In genomic region chr19:3651220-3651619, GRCm38 (mm10) we compare ENCODE assay signal across 12 mouse cellular contexts. TPM values are rescaled to one million over a fixed set of nuclear protein-coding genes. Genes with fewer than 3 reads are reported as not detected.
DNase-seq lines count a peak whose midpoint lies in the region; ATAC-seq and TF ChIP-seq lines count a peak whose summit lies in the region.
"Had no signal": no experiment of that assay in that cellular context is flagged by ENCODE, and none has a peak within 500 bp of the region (broad histone marks: within the 10 kb centered on the region; RNA-seq: fewer than 3 reads in every experiment).

No protein-coding gene starts in this region.

- no peak overlapping the region for H3K4me2 ChIP-seq in hindbrain, embryonic 14.5 days (replicated peaks)
- no peak overlapping the region for H3K4me2 ChIP-seq in forebrain, embryonic 14.5 days (ENCODE audit: low read length)
- H3K4me2 ChIP-seq: hindbrain, embryonic 12.5 days had no signal

- DNase-seq in left cerebral cortex, adult 2 months (ENCODE audit: extremely low spot score in 1 of 2, low spot score in 2 of 2) = no peak
- DNase-seq in left cerebral cortex, postnatal 10 days (ENCODE audit: extremely low spot score in 1 of 2, low spot score in 2 of 2) = no peak
- peak; percentile 34 for DNase-seq in thymus, postnatal 25 days
- DNase-seq in thymus, postnatal 10 days (ENCODE audit: low spot score in 2 of 2) = no peak
- no peak for DNase-seq in hindbrain, embryonic 14.5 days (ENCODE audit: low spot score)
- DNase-seq in forebrain, embryonic 14.5 days (ENCODE audit: low spot score) = no peak
- DNase-seq: left cerebral cortex, postnatal 4 days; lung, postnatal 14 days; right cerebral cortex, postnatal 4 days had no signal

- peak; percentile 36 for TF ChIP-seq CTCF in left cerebral cortex, adult 2 months (IDR thresholded peaks at IDR 0.05)
- peak; percentile 47 for TF ChIP-seq CTCF in bone marrow, adult 2 months (IDR thresholded peaks at IDR 0.05; ENCODE audit: control insufficient read depth, insufficient read depth, low read length)

- TF ChIP-seq POLR2A in bone marrow, adult 2 months (IDR thresholded peaks at IDR 0.05; ENCODE audit: borderline replicate concordance, control insufficient read depth, low read depth, low read length) = no peak

- no peaks in the 10 kb centered on the region for H3K27me3 ChIP-seq in hindbrain, embryonic 14.5 days (ENCODE audit: control insufficient read depth, insufficient read depth, low read length)
- no peaks in the 10 kb centered on the region for H3K27me3 ChIP-seq in forebrain, embryonic 14.5 days (replicated peaks; ENCODE audit: control insufficient read depth, insufficient read depth, low read length)
- H3K27me3 ChIP-seq: hindbrain, embryonic 12.5 days had no signal

- ATAC-seq in hindbrain, embryonic 14.5 days (ENCODE audit: low FRiP score) = no peak
- ATAC-seq in forebrain, embryonic 14.5 days = no peak

- 95% methylated on average over 3 of the region's 3 CpGs for WGBS in bone marrow, adult 2 months
- 98% methylated on average over 3 of the region's 3 CpGs for WGBS in hindbrain, embryonic 14.5 days
- 99% methylated on average over 3 of the region's 3 CpGs for WGBS in forebrain, embryonic 14.5 days

- intact Hi-C loops in left cerebral cortex, adult 2 months (cut with DNase I) = no loop called here
- intact Hi-C loops in left cerebral cortex, postnatal 10 days (cut with DNase I) = no loop called here

- H3K9me3 ChIP-seq in hindbrain, embryonic 14.5 days (ENCODE audit: control insufficient read depth, low read length) = no peaks in the 10 kb centered on the region
- H3K9me3 ChIP-seq in forebrain, embryonic 14.5 days (replicated peaks; ENCODE audit: control insufficient read depth, low read length) = no peaks in the 10 kb centered on the region; the same call in 1 of the 2 replicates

- H3K27ac ChIP-seq in left cerebral cortex, adult 2 months = no peak overlapping the region
- no peak overlapping the region for H3K27ac ChIP-seq in bone marrow, adult 2 months (ENCODE audit: control insufficient read depth, insufficient read depth, low read depth, low read length, poor library complexity)
- H3K27ac ChIP-seq in hindbrain, embryonic 14.5 days = no peak overlapping the region
- no peak overlapping the region for H3K27ac ChIP-seq in forebrain, embryonic 14.5 days (ENCODE audit: low read depth, low read length)
- H3K27ac ChIP-seq: heart, embryonic 10.5 days; hindbrain, embryonic 12.5 days had no signal

- H3K9ac ChIP-seq in hindbrain, embryonic 14.5 days = no peak overlapping the region
- H3K9ac ChIP-seq in forebrain, embryonic 14.5 days (ENCODE audit: low read length) = no peak overlapping the region
- H3K9ac ChIP-seq: hindbrain, embryonic 12.5 days had no signal

- H3K4me1 ChIP-seq in bone marrow, adult 2 months (ENCODE audit: control insufficient read depth, insufficient read depth, low read length) = peaks cover 5% of the 10 kb centered on the region
- no peaks in the 10 kb centered on the region for H3K4me1 ChIP-seq in hindbrain, embryonic 14.5 days (replicated peaks; ENCODE audit: control insufficient read depth, insufficient read depth, low read length)
- no peaks in the 10 kb centered on the region for H3K4me1 ChIP-seq in forebrain, embryonic 14.5 days (ENCODE audit: control insufficient read depth, insufficient read depth, low read length)

- no peak overlapping the region for H3K4me3 ChIP-seq in left cerebral cortex, adult 2 months
- no peak overlapping the region for H3K4me3 ChIP-seq in bone marrow, adult 2 months (replicated peaks; ENCODE audit: control insufficient read depth, low read depth, low read length)
- H3K4me3 ChIP-seq in hindbrain, embryonic 14.5 days (replicated peaks; ENCODE audit: low read length) = no peak overlapping the region
- H3K4me3 ChIP-seq in forebrain, embryonic 14.5 days (ENCODE audit: low read depth, low read length) = no peak overlapping the region
- H3K4me3 ChIP-seq: heart, embryonic 10.5 days; hindbrain, embryonic 12.5 days had no signal

- peaks cover 10% of the 10 kb centered on the region for H3K36me3 ChIP-seq in hindbrain, embryonic 14.5 days (replicated peaks; ENCODE audit: control insufficient read depth, insufficient read depth)
- peaks cover 32% of the 10 kb centered on the region for H3K36me3 ChIP-seq in forebrain, embryonic 14.5 days (ENCODE audit: control insufficient read depth, insufficient read depth, low read length)

RNA-seq across cellular contexts. Expression of gene Lrp5, which starts 35.1 kb away (rescaled TPM):
- total RNA-seq in left cerebral cortex, adult 2 months (2021) = 1 to 10 TPM; 8.3 to 9.3 TPM
- total RNA-seq in left cerebral cortex, postnatal 10 days (2021) = 10 to 100 TPM; 10.1 TPM
- polyA plus RNA-seq in bone marrow, adult 2 months (2011; ENCODE audit: insufficient read depth, insufficient read length, low replicate concordance, missing spikeins) = 4.5 and 5.8 TPM in 2 replicates
- polyA plus RNA-seq in hindbrain, embryonic 14.5 days (2014; fragmentation: Nextera tagmentation; extraction: Ambion mirVana) = 1.4 and 1.8 TPM in 2 replicates
- 1.8 and 2.1 TPM in 2 replicates for polyA plus RNA-seq in forebrain, embryonic 14.5 days (2014; fragmentation: Nextera tagmentation; extraction: Ambion mirVana)

RNA-seq across cellular contexts. Expression of gene 1810055G02Rik, which starts 56.9 kb away (rescaled TPM):
- total RNA-seq in left cerebral cortex, adult 2 months (2021) = 10 to 100 TPM; 31.3 to 38.5 TPM
- total RNA-seq in left cerebral cortex, postnatal 10 days (2021) = 10 to 100 TPM; 47.5 TPM
- 1.8 and 6.0 TPM in 2 replicates for polyA plus RNA-seq in bone marrow, adult 2 months (2011; ENCODE audit: insufficient read depth, insufficient read length, low replicate concordance, missing spikeins)
- polyA plus RNA-seq in hindbrain, embryonic 14.5 days (2014; fragmentation: Nextera tagmentation; extraction: Ambion mirVana) = 34.0 and 38.1 TPM in 2 replicates
- polyA plus RNA-seq in forebrain, embryonic 14.5 days (2014; fragmentation: Nextera tagmentation; extraction: Ambion mirVana) = 29.7 and 34.6 TPM in 2 replicates
